Mouse (Mus musculus): Measurements from ENCODE around the gene 2210408I21Rik.
"Not testable (repeated sequence)": the region's sequence is repeated elsewhere in the genome, so short reads cannot be mapped to it uniquely, and the experiment has no call there.

The 2210408I21Rik gene

DNA sequence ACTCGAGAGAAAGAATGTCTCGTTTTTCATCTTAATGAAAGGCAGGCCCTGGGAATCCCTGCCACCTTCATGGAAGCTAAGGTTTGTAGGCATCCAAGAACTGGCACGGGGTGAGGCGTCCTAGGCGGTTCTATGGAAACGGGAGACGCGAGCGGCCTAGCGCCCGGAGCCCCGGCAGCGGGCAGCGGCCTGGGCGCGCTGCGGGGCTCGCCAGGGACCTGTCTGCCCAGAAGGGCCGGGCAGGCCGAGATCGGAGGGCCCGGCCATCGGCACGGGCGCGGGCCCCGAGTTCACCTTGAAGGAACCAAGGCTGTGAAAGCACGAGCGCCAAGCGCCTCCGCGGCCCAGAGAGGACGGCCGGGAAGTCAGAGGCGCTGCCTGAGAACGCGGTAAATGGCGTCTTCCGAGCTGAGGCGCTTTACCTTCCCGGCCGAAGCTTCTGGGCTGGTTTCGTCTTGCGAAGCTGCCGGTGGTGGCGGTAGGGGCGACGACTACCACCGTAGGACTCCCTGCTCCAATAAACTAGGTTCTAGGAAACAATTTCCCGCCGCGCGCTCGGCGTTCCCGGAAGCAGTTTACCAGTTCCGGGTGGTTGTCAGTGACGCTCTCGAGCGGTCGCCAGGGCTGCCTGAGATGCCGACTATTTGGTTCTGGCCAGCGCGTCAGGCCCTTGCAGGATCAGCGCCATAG, at the start of gene 2210408I21Rik, which contains the start of gene Slf1:
TSS of gene 2210408I21Rik (plus strand) at position 610 of the 690 bp plus-strand sequence.
TSS of gene Slf1 (minus strand) at position 543 of the 690 bp plus-strand sequence.
- DNase-seq (ENCODE audit: low read depth, low spot score) = peak; percentile 67

GRCm38 (mm10) chr13:77092876-77093275, 42.5 kb upstream of the 2210408I21Rik start:
- DNase-seq (ENCODE audit: low read depth, low spot score) = not testable (repeated sequence)

GRCm38 (mm10) chr13:77107734-77108133, 27.6 kb upstream of the 2210408I21Rik start:
- no peak for DNase-seq (ENCODE audit: low read depth, low spot score)

DNA sequence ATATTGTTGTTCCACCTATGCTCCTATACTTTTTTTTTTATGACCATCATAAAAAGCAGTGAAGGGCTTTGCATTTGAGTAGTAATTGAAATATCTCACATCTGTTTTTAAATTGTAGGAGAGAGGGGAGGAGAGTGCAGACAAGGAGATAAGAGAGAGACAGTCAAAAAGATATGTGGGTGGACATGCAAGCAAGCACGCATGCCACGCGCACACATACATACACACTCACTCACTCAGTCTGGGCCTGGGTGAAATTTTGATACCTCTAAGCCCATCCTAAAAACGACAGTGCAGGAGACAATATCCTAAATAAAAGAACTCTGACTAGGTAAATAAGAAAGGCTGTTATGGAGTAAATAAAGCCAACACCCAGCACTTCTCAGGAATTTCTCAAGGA, 16.6 kb upstream of the 2210408I21Rik start:
- DNase-seq (ENCODE audit: low read depth, low spot score) = no peak

- no peak for DNase-seq (ENCODE audit: low read depth, low spot score)
Observed at GRCm38 (mm10) chr13:77125159-77125558, 10.2 kb upstream of the 2210408I21Rik start.

GRCm38 (mm10) chr13:77128240-77128639, 7.1 kb upstream of the 2210408I21Rik start:
- no peak for DNase-seq (ENCODE audit: low read depth, low spot score)

DNA sequence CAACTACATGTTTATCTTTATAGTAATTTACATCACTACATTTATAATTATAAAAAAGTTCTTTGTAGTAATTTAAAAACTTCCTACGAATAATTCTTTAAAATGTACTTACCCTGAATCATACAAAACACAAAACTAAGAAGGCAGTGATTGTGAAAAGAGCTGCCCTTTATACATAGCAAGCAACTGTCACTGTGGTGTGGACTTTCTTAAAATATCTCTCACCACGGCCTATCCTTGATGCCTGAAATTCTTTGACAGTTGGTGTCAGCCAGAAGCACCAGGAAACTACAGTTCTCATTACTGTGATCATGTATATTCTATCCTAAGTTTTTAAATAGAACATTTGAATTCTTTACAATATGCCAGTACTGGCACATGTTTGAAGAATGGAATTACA, 4.2 kb upstream of the 2210408I21Rik start:
- DNase-seq (ENCODE audit: low read depth, low spot score) = no peak

GRCm38 (mm10) chr13:77135621-77135981, 261 bp downstream of the 2210408I21Rik start:
- DNase-seq (ENCODE audit: low read depth, low spot score) = no peak

DNA sequence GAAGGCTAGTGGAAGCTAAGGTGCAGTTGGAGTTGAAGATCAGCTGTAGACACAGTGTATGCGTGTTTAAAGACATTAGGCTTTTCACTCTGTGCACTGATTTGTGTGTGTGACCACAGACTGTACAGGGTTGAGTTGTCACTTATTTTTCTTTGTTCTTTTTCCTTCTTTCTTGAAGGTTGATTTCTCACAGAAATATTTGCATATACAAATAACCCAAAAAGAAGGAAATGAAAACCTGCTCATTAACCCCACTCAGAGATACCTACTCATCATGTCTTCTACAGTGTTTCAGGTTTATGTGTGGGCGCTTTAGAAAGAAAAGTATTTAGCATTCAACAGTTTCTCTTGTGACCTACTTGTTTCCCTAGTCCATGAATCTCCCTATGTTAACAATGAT, 5.5 kb downstream of the 2210408I21Rik start:
- no peak for DNase-seq (ENCODE audit: low read depth, low spot score)

DNA sequence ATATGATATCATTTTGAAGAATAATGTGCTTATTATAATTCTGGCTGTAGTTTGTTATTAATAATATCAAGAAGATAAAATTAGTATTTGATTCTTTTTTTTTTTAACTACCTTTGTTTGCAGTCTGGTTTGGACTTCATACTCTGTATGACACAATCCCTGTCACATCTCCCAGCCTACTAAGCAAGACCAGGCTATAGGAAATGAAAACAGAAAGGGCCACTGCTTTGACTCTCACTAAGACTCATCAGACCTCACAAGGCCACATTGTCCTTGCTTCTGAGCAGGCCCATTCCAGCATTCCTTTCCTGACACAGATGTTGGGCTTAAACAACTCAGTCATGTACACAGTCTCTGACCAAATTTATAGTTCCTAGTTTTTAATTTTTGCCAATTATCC, 42.6 kb downstream of the 2210408I21Rik start:
- no peak for DNase-seq (ENCODE audit: low read depth, low spot score)

DNA sequence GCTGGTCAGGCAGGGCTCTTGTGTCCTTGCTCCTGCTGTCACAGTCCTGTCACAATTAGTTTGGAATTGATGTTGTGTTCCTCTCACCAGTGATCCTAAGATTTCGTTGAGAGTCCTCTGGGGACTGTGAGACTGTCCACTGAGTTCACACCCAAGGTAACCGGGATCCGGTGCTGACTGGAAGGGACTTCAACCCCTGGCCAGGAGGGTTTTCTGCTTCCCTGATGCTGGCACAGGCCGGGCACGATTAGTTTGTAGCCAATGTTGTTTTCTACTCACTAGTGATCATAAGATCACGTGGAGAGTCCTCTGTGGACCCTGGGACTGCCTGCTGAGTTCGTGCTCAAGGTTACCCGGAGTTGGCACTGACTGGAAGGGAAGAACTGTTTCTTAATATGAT, 55.3 kb downstream of the 2210408I21Rik start:
- DNase-seq (ENCODE audit: low read depth, low spot score) = no peak

GRCm38 (mm10) chr13:77192201-77192600, 56.9 kb downstream of the 2210408I21Rik start:
- DNase-seq (ENCODE audit: low read depth, low spot score) = no peak

DNA sequence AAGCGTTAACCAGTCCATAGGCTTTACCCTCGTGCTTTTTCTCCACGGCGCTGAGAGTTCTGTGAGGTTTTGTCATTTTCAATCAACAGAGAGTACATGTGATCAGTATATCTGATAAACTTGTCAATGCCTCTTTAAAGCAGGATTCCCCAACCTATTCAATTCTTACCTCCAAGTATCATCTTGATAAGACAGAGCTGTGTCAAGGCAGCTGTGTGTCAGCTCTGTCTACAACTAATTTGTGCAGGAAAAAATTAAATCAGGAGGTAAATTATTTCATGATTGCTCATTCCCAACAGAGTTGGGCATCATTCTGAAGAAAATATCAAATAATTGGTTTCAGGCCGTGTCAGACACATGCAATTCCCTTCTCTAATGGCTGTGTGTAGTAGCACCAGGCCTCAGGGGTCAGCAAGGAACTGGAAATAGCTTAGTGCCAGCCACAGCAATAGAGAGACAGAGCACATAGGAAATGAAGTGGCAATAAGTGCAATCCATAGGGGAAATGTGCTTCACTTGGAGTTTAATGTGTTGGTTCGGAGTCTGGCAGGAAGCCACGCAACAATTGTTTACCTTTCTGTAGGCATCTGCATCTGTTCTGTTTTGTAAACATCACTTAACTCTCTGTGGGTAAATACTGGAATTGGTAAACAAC, 73.6 kb downstream of the 2210408I21Rik start:
- no peak for DNase-seq (ENCODE audit: low read depth, low spot score)

DNA sequence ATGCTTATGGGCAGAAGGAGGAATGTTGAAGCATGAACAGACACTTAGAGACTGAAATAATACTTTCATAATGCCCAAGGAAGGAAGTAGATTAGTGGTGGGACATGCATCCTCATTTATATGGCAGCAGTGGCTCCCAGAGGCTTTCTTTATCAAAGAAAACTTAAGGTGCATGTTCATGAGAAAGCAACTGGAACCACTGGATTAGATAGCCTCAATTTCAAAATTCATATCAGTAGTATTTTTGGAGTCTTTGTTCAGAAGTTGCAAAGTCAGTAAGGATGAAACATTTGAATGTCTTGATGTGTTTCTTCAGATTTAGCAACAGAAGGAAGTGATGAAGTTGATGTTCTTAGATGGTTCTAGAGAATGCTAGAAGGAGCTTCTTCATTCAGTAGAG, 77.9 kb downstream of the 2210408I21Rik start:
- DNase-seq (ENCODE audit: low read depth, low spot score) = no peak

- DNase-seq (ENCODE audit: low read depth, low spot score) = no peak
Observed at GRCm38 (mm10) chr13:77215460-77215859, 80.1 kb downstream of the 2210408I21Rik start.

DNA sequence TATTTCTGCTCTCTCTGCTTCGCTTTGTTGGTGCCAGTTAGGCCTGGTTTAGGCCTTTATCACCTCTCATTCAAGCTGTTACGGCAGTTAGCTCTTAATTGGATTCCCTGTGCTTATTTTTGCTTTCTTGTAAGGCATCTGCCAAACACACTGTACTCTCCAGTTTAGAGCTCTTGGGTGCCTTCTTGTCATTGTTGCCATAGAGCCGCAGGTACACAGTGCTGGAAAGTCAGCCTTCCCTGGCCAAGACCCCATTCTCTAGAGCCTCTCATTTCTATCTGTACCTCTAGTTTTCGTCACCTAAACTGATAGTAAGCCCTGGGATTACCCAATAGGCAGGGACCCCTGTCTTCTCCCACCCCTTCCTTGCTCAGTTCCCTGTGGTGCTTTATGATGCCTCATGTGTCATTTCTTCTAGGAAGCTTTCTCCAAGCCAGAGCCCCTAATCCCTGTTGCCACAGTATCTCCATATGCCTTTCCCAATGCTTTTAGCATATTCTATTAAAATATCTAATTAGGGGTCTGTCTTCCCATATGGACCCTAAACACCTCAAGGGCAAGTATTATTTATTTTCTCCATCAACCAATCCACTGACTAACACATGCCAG, 82.4 kb downstream of the 2210408I21Rik start:
- DNase-seq (ENCODE audit: low read depth, low spot score) = no peak

DNA sequence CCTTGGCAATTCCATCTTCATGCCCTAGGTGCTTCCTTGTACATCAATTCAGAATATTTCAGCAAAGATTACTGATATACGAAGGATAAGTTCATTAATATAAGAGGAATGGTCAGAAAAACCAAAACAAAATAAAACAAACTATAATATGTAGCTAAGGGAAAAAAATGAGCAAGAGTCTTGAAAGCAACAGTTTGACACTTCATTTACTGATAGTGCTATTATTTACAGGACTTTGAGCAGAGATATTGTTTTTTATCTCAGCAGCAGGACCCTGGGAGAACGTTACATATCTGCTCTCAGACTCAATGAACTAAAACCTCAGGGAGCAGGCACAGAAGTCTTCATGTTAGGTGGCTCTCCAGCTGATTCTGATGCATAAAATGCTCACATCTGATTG, 85.7 kb downstream of the 2210408I21Rik start:
- no peak for DNase-seq (ENCODE audit: low read depth, low spot score)

GRCm38 (mm10) chr13:77256541-77256940, 121.2 kb downstream of the 2210408I21Rik start:
- no peak for DNase-seq (ENCODE audit: low read depth, low spot score)

- DNase-seq (ENCODE audit: low read depth, low spot score) = no peak
Observed at GRCm38 (mm10) chr13:77262715-77263338, 127.5 kb downstream of the 2210408I21Rik start.

GRCm38 (mm10) chr13:77263400-77264179, 128.2 kb downstream of the 2210408I21Rik start:
- DNase-seq (ENCODE audit: low read depth, low spot score) = no peak

DNA sequence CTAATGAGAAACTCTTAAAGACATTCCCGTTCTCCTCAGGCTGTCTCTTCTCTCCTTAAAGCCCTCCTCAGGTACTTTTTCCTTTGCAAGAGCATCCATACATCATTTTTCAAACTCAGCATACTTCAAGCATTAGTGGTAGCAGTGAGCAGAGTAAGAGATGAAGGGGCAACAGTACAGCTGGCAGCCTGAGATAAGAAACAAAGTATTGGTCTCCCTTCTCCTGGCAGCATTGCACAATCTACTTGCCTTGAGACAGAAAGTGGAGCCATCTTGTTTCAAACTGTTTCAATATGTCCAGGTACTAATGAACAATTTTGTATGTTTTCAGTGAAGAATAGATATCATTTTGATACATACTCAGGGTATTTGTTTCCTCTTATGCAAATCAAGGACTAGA, 129.1 kb downstream of the 2210408I21Rik start:
- DNase-seq (ENCODE audit: low read depth, low spot score) = no peak
